Mouse (Mus musculus): ENCODE results near the gene Foxp4. TPM values are rescaled to one million over a fixed set of nuclear protein-coding genes. Genes with fewer than 3 reads are reported as not detected.

Foxp4 gene
- total RNA-seq, 2 experiments from 2014 or later = 20.0 to 26.1 TPM

DNA sequence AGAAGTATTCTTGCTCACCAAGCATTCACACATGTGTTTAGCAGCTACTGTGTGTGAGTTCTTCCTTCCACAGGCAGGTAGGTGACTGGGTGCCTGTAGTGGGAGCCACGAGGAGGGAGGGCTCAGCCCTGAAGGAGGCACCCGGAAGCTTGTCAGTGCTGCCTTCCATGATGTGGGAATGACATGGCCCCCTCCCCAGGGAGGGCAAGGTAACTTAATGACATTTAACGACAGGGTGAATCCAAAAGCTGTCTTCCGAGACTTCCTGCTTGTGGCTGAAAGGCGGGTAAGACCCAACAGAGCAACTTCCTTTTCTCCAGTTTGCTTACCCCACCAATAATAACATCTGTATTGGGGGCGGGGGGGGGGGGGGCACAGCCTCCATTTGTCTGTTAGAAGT lies 23.7 kb downstream of the Foxp4 start:
- DNase-seq (ENCODE audit: low spot score in 2 of 2) = no peak

- DNase-seq (ENCODE audit: low spot score in 2 of 2) = no peak
These were observed 25.3 kb downstream of the Foxp4 start for GRCm38 (mm10) chr17:47899156-47899555.

GRCm38 (mm10) chr17:47897956-47898752 lies 26.3 kb downstream of the Foxp4 start:
- no peak for DNase-seq (ENCODE audit: low spot score in 2 of 2)

GRCm38 (mm10) chr17:47889727-47890126 lies 34.7 kb downstream of the Foxp4 start:
- DNase-seq (ENCODE audit: low spot score in 2 of 2) = no peak

DNA sequence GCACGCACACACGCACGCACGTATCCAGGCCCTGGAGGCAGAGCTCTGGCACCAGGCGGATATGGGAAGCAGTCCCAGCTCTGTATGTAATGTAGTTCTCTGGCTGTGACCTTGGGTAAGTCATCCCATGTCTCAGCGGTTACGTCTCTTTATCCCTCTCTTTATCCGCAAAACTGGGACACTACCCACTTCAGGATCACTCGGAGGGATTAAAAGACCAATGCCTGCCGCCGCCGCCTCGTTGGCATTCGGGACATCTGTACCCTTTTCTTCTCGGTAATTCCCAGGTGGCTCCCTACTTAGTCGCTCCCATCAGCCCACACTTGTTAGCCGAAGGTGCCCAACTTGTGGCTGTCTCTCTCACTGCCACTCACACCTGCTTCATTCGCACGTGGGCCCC lies 35.2 kb downstream of the Foxp4 start:
- no peak for DNase-seq (ENCODE audit: low spot score in 2 of 2)

GRCm38 (mm10) chr17:47888641-47889040 lies 35.8 kb downstream of the Foxp4 start:
- no peak for DNase-seq (ENCODE audit: low spot score in 2 of 2)

- no peak for DNase-seq (ENCODE audit: low spot score in 2 of 2)
These were observed 36.3 kb downstream of the Foxp4 start for GRCm38 (mm10) chr17:47888155-47888455.

DNA sequence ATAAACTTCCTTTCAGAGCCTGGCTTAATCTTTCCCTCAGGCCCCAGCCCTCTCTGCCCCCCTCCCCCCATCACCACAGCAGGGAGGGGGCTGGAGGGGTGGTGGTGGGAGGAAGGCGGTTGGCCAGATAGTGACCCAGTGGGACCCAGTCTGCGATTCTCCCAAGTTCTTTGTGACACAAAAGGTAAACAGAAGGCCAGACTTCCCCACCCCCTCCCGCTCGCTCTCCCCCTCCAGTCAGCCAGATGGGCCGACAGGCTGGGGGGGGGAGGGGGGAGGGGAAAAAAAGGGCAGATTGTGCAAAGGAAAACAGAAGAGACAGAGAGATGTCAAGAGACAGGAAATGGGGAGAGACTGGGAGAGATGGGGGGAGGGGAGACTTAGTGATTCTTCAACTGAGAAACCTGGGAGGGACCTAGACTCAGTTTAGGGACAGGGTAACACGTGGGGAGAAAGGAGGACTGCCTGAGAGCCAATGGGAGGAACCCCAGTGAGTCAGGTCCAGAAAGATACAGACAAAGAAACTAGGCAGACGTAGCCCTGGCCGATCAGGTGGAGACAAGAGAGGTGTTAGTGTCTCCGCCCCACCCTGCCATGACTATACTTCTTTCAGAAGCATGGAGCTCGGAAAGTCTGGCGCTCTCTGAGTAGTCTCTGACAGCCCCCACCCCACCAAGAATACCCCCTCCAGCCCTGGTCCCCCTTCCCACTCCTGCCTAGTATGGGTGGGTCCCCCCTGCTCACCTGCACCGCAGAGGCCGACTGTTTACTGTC lies 36.9 kb downstream of the Foxp4 start:
- no peak for DNase-seq (ENCODE audit: low spot score in 2 of 2)

DNA sequence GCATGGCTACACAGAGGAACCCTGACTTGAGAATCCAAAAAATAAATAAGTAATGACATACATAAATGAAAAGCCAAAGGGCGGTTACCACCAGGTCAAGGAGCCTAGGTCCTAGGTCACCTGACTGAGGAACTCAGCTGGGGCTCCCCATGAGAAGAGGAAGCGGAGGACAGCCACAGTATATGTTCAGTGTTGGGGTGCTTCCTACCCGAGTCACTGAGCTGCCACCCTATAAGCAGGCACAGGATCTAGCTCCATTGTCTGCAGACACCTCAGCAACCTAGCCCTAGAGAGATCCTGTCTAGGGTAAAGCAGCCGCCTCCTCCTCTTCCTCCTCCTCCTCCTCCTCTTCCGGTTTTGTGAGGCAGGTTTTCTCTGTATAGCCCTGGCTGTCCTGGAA lies 41.3 kb downstream of the Foxp4 start:
- no peak for DNase-seq (ENCODE audit: low spot score in 2 of 2)

- DNase-seq (ENCODE audit: low spot score in 2 of 2) = no peak
These were observed 43.1 kb downstream of the Foxp4 start for GRCm38 (mm10) chr17:47881330-47881729.

GRCm38 (mm10) chr17:47879207-47879606 lies 45.2 kb downstream of the Foxp4 start:
- DNase-seq (ENCODE audit: low spot score in 2 of 2) = no peak

DNA sequence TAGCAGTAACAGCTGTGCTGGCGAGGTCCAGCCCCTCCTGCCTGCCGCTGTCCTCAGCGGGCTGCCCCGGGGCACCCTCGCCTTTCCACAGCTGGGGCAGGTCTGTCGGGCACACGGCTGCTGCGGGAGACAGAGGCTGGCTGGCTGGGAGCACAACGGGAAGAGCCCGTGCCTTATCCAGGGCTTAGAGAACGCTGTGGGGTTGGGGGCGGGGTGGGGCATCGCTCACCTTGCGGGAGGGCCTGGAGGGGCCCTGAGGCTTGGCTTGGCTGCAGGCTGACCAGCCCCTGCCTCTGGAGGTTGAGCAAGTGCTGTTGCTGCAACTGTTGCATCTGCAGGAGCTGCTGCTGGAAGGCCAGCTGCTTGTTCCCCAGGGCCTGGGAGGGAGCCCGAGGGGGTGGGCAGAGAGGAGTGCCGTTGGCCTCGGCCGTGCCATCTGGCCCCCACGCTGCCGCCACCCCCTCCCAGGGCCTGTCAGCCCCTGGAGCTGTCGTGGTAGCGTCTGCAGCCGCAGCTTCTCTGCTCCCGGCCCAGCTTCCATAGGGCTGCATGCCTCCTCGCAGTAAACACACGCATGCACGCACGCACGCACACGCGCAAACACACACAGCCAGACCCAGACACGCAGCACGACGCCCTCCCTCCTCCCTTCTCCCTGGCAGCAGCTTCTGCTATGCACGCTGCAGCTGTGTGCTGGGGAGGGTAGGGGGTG lies 45.9 kb downstream of the Foxp4 start:
- no peak for DNase-seq (ENCODE audit: low spot score in 2 of 2)

DNA sequence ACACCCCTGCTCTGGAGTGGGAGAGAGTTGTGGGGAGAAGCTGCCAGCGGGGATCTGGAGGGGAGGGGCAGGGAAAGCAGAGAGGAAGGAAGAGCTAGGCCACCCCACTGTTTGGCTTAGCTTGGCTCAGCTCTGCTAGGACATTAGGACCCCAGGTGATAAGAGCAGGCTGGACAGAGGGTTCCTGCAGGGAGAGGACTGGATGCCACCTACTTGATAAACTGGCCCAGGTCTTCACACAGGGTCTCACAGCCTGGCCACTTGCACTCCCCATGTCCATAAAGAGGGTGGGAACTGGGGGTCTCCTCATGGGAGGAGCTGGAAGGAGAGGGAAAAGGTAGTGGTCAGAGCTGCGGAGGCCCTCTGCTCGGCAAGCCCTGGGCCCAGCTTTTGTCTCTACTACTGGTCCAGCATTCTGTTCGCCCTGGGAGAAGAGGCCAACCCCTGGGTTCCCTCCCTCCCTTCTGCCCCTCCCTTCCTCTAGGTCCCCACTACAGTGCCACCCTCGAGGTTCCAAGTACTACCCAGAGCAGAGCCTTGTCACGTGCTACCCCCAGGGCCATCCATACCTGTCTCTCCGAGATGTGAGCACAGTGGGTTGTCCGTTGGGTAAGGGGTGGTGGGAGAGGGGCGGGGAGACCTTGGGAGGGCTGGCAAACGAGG lies 46.6 kb downstream of the Foxp4 start:
- no peak for DNase-seq (ENCODE audit: low spot score in 2 of 2)

DNA sequence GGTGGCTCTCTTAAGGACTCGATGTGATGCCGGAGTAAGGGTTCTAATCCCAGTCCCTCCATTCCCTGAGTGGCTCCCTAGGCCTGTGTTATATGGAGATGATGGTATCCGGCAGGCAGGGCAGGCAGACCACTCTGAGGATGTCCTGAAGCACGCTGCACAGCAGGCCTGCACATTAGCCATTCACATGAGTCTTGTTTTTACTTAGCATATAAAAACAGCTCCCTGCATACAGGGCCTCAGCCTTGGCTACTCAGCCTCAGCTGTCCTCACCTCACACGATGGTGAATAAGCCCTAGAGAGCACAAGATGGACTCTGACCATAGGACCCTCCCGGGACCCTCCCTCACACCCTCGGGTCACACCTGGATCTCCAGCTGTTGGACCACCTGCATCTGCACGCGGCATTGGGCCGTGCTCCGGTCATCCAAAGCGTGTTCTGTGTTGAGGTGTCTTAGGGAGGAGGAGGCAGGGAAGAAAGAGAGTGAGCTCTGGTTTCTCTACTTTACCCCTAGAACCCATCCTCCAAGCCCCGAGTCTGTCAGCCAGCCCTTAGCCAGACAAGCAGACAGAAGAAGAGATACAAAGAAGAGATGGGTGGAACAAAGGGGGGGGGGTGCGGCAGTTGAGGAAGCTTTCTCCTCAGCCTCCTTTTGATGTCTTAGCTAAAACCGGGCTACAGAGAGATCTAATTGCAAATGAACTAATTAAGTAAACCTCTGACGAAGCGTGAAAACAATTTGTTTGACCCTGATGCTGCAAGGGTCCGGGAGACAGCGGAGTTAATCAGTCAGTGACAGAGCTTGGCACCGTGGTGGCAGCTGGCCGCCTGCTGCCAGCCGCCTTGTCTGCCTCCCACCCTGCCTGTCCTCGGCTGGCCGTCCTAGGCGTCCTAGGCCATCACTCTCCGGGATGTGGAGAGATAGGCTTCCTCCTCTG lies 47.4 kb downstream of the Foxp4 start:
- DNase-seq (ENCODE audit: low spot score in 2 of 2) = no peak

- peak; percentile 71 to 77 for DNase-seq (ENCODE audit: low spot score in 2 of 2)
These were observed 51.1 kb downstream of the Foxp4 start for GRCm38 (mm10) chr17:47873341-47873791.

DNA sequence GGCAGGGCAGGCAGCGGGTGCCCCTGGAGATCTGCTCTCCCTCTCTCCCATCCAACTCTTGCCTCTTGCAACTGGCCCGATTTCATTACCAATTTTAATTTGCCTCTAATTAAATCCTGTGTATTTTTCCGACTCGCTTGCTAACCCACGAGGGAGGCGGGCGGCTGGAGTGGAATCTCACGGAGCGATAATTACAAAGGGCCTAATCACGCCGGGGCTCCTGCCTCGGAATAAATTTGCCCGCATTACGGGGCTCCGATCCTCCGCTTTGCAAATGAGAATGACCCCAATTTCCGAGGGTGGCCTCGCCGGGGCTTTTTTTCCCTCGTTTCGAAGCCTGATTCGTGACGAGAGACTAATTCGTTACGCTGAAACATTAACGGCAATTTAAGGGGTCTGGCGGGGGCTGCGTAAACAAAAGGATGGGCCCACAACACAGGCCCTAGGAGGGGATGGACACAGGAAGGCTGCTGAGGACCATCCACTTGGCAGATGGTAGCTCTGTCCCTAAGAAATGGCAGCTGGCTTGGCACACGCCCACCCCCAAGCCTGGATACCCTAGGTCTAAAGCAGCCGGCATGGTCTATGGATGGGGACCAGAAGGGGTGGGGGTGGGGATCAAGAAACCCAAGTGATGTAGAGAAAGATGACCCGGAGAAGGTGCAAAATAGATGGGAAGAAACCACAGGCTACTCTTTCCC lies 52.0 kb downstream of the Foxp4 start:
- DNase-seq (ENCODE audit: low spot score in 2 of 2) = no peak

DNA sequence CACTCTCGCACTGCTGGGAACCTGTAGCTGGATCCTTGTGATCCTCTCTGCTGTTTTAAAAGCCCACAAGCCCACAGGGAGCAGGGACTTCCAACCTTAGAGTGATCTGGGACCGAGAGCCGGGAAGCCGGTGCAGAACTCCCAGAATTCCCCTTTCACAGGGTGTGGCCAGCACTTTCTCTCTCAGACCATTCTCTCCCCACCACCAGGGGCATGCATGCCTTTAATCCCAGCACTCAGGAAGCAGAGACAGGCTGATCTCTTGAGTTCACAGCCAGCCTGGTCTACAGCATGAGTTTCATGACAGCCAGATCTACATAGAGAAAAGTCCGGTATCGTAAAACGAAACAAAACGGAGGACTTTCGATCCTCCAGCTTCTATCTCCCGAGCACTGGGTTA lies 54.6 kb downstream of the Foxp4 start:
- DNase-seq (ENCODE audit: low spot score in 2 of 2) = no peak

DNA sequence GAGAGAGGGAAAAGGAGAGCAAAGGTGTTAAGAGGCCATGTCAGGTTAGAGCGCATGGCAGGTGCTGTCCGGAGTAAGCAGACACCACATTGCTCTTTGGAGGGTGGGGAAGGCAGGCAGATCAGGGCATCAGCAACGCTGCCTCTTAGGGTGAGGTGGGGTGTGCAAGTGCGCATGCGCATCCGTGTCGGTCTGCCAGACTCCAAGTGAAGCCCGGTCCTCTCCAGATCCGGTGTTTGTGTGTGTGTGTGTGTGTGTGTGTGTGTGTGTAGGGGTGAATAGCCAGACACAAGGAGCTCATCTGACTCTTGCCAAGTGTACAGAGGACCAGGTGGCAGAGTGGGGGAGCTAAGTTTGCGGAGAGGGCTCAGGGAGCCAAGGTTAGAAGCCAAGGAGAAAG lies 58.4 kb downstream of the Foxp4 start:
- DNase-seq (ENCODE audit: low spot score in 2 of 2) = no peak

DNA sequence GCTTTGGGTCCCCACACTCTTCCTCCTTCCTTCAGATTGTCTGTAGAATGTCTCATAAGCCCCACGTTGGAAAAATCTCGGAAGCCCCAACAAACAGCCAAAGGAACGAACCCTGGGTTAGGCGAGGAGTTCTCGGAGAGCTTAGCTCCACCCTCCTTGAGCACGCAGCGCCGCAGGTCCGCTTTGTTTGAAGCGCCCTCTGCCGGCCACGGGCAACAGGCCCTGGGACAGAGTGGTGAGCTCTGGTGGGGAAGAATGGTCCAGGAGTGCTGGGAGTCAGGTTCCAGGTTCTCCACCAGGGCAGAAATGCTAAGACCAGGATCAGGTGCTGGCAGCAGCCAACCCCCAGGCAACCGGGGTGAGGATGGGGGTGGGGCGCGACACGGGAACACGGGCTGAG lies 59.9 kb downstream of the Foxp4 start:
- DNase-seq (ENCODE audit: low spot score in 2 of 2) = peak; percentile 90 to 93

DNA sequence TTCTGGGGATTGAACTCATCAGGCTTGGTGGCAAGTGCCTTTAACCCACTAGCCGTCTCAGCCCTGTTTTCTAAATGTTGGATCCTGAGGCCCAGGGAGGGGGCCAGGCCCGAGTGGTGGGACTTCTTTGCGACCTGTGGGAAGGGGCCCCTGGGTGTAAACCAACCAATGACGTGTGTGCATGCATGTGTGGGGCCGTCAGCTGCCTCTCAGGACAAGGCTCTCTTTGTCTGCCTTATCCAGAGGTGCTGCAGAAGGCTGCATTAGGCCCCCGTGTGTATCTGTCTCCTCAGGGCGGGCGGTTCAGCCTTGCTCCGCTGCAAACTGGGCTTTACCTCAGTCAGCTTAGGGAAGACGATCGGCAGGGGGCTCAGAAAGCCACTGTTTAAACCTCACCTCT lies 61.0 kb downstream of the Foxp4 start:
- DNase-seq (ENCODE audit: low spot score in 2 of 2) = no peak

Measured in adrenal gland, adult 18-20 months (tissue).